Mouse (Mus musculus): Measurements from ENCODE around the gene Idh3a. TPM values are rescaled to one million over a fixed set of nuclear protein-coding genes. Genes with fewer than 3 reads are reported as not detected.
A peak's percentile ranks its signal among the peaks of the same experiment; 100 is the strongest.

Idh3a gene
- total and polyA plus RNA-seq, 3 experiments, result 160 to 282 (median 205) TPM

DNA sequence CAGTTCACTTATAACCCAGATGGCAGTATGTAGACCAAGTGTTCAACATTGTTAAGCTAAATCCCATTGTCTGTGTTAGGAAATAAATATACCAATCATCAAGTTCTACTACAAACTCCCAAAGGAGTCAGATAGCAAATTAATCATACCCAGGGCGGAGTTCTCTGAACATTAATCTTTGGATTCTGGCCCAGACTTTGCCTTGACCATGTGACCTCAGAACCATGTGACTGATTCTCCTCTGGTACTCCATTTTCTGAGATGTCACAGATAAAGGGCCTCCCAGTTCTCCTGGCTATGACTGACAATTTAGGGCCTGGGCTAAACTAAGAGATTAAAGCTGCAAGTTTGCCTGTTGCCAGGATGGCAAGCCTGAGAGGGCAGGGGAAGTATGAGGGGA is 63.2 kb downstream of the Idh3a start:
- Histone ChIP-seq H3K9me3 (replicated peaks; ENCODE audit: insufficient read depth, low read length) (no peaks in the 10 kb centered on the region), H3K27me3 (ENCODE audit: control insufficient read depth in 1 of 2, insufficient read depth in 2 of 2, low read length in 2 of 2) (no peaks in the 10 kb centered on the region), H3K4me1 (ENCODE audit: control insufficient read depth in 1 of 2, insufficient read depth in 2 of 2, low read length in 2 of 2) (peaks cover 3 to 11% of the 10 kb centered on the region in 2 experiments; a peak in 3 of 4 replicates), H3K27ac (ENCODE audit: control insufficient read depth, low read depth, low read length) (no peak overlapping the region; the same call in 1 of the 2 replicates), H3K4me3 (ENCODE audit: control insufficient read depth in 1 of 2, insufficient read depth in 1 of 2, low read depth in 2 of 2, low read length in 2 of 2) (no peak overlapping the region), H3K9ac (ENCODE audit: control insufficient read depth, low read depth, low read length, poor library complexity, severe bottlenecking) (no peak overlapping the region), H3K79me2 (ENCODE audit: control insufficient read depth, insufficient read depth, low read length, poor library complexity) (no peaks in the 10 kb centered on the region), H3K36me3 (ENCODE audit: control insufficient read depth in 1 of 2, insufficient read depth in 2 of 2, low read length in 2 of 2) (peaks cover 0 to 6% of the 10 kb centered on the region in 2 experiments; a peak in 2 of 4 replicates)
- DNase-seq (ENCODE audit: low read depth, low spot score), result peak; percentile 77
- TF ChIP-seq ZKSCAN1 (IDR thresholded peaks at IDR 0.05; ENCODE audit: low read depth, low read length) (no peak), MXI1 (IDR thresholded peaks at IDR 0.05; ENCODE audit: low read depth, low read length) (no peak), ETS1 (IDR thresholded peaks at IDR 0.05; ENCODE audit: low read depth, low read length) (no peak; the same call in 1 of the 2 replicates), MYB (IDR thresholded peaks at IDR 0.05; ENCODE audit: low read depth, low read length) (no peak), JUND (IDR thresholded peaks at IDR 0.05; ENCODE audit: low read depth, low read length) (no peak), MEF2A (IDR thresholded peaks at IDR 0.05; ENCODE audit: extremely low read depth, insufficient replicate concordance, low read depth, low read length, poor library complexity, severe bottlenecking) (no peak), ZC3H11A (IDR thresholded peaks at IDR 0.05; ENCODE audit: low read depth, low read length) (no peak), TAL1 (IDR thresholded peaks at IDR 0.05; ENCODE audit: low read length) (no peak), GATA1 (IDR thresholded peaks at IDR 0.05; ENCODE audit: low read depth, low read length) (peak; percentile 68), TBP (IDR thresholded peaks at IDR 0.05; ENCODE audit: low read depth, low read length) (no peak), BHLHE40 (IDR thresholded peaks at IDR 0.05; ENCODE audit: borderline replicate concordance, low read depth, low read length) (no peak), MAX (IDR thresholded peaks at IDR 0.05; ENCODE audit: low read length) (peak; percentile 93), EP300 (IDR thresholded peaks at IDR 0.05; ENCODE audit: low read depth in 1 of 2, low read length in 2 of 2) (peak in 1 of 2 experiments; percentile 21; a peak in 2 of 4 replicates), SMC3 (IDR thresholded peaks at IDR 0.05; ENCODE audit: low read depth, low read length) (no peak), MAZ (IDR thresholded peaks at IDR 0.05; ENCODE audit: low read depth, low read length) (no peak), POLR2AphosphoS2 (IDR thresholded peaks at IDR 0.05; ENCODE audit: low read length) (no peak), ZMIZ1 (IDR thresholded peaks at IDR 0.05; ENCODE audit: low read depth, low read length) (no peak), SIN3A (IDR thresholded peaks at IDR 0.05; ENCODE audit: low read length) (peak; percentile 53), CHD1 (IDR thresholded peaks at IDR 0.05; ENCODE audit: low read depth, low read length) (no peak), ZNF384 (IDR thresholded peaks at IDR 0.05; ENCODE audit: low read depth, low read length) (no peak), NELFE (IDR thresholded peaks at IDR 0.05; ENCODE audit: low read depth, low read length) (no peak), TCF12 (IDR thresholded peaks at IDR 0.05; ENCODE audit: low read depth, low read length) (no peak), CHD2 (IDR thresholded peaks at IDR 0.05; ENCODE audit: low read length) (no peak), RCOR1 (IDR thresholded peaks at IDR 0.05; ENCODE audit: low read depth, low read length) (no peak; the same call in 1 of the 2 replicates), NRF1 (IDR thresholded peaks at IDR 0.05; ENCODE audit: insufficient read depth, low read depth, low read length, poor library complexity, severe bottlenecking) (no peak), MAFK (IDR thresholded peaks at IDR 0.05; ENCODE audit: borderline replicate concordance, low read depth, low read length) (no peak), POLR2AphosphoS5 (IDR thresholded peaks at IDR 0.05; ENCODE audit: borderline replicate concordance, low read depth, low read length) (no peak), E2F4 (IDR thresholded peaks at IDR 0.05; ENCODE audit: borderline replicate concordance, low read depth, low read length) (no peak), GABPA (IDR thresholded peaks at IDR 0.05; ENCODE audit: low read depth, low read length) (no peak), USF1 (IDR thresholded peaks at IDR 0.05; ENCODE audit: low read depth, low read length) (peak; percentile 96), MYC (IDR thresholded peaks at IDR 0.05; ENCODE audit: low read depth, low read length) (0 out of 2 replicates have a peak, but pooled peaks have one; percentile 30), ELF1 (IDR thresholded peaks at IDR 0.05; ENCODE audit: low read depth, low read length) (no peak), RAD21 (IDR thresholded peaks at IDR 0.05; ENCODE audit: low read depth, low read length) (no peak), HCFC1 (IDR thresholded peaks at IDR 0.05; ENCODE audit: low read depth, low read length) (0 out of 2 replicates have a peak, but pooled peaks have one; percentile 34), USF2 (IDR thresholded peaks at IDR 0.05; ENCODE audit: borderline replicate concordance in 1 of 2, insufficient read depth in 1 of 2, low read depth in 1 of 2, low read length in 2 of 2) (peak; percentile 75 to 97), UBTF (IDR thresholded peaks at IDR 0.05; ENCODE audit: borderline replicate concordance, insufficient read depth, low read depth, low read length) (no peak), POLR2A (IDR thresholded peaks at IDR 0.05; ENCODE audit: control insufficient read depth in 1 of 2, insufficient read depth in 1 of 2, low read depth in 1 of 2, low read length in 2 of 2, poor library complexity in 1 of 2) (no peak), CTCF (IDR thresholded peaks at IDR 0.05 in 2 of 3, conservative IDR thresholded peaks at IDR 0.05 in 1 of 3; ENCODE audit: control insufficient read depth in 1 of 3, insufficient read depth in 1 of 3, low read depth in 2 of 3, low read length in 3 of 3, poor library complexity in 1 of 3, severe bottlenecking in 1 of 3) (no peak)

Data from MEL (cell line).